Mouse (Mus musculus) lung, embryonic 14.5 days (tissue): ENCODE results near the gene Gm5798. TPM values are rescaled to one million over a fixed set of nuclear protein-coding genes. Genes with fewer than 3 reads are reported as not detected.
"Not testable (repeated sequence)": the region's sequence is repeated elsewhere in the genome, so short reads cannot be mapped to it uniquely, and the experiment has no call there.

ENCODE experiments used
- ATAC-seq: fragments of 200-750 bp; cut with Nextera tagmentation; 2 replicates; pipeline ENCODE4 v1.8.0; 2017; ENCODE audit warnings: mild to moderate bottlenecking, moderate TSS enrichment, moderate library complexity; ENCODE audit not compliant: insufficient read depth
- DNase-seq: peaks from one replicate; pipeline ENCODE4 v3.0.0-alpha.2; 2015
- H3K27ac ChIP-seq: fragments of 300-500 bp; sonication (generic); 2 replicates; pipeline ENCODE4 v1.5.1; 2014; ENCODE audit warnings: low read depth, mild to moderate bottlenecking, moderate library complexity
- H3K27me3 ChIP-seq: fragments of 300-500 bp; sonication (generic); 2 replicates; pipeline ENCODE4 v1.6.1; 2014; ENCODE audit warnings: low read length, control low read depth; ENCODE audit not compliant: insufficient read depth
- H3K36me3 ChIP-seq: fragments of 300-500 bp; sonication (generic); 2 replicates; pipeline ENCODE4 v1.6.1; 2014; ENCODE audit warnings: control low read depth; ENCODE audit not compliant: insufficient read depth
- H3K4me1 ChIP-seq: fragments of 300-500 bp; sonication (generic); 2 replicates; pipeline ENCODE4 v1.6.1; 2014; ENCODE audit warnings: antibody characterized with exemption, control low read depth; ENCODE audit not compliant: insufficient read depth
- H3K4me2 ChIP-seq: fragments of 300-500 bp; sonication (generic); 2 replicates; pipeline ENCODE4 v1.6.1; 2014; ENCODE audit warnings: mild to moderate bottlenecking
- H3K4me3 ChIP-seq: fragments of 300-500 bp; sonication (generic); 2 replicates; pipeline ENCODE4 v1.5.1; 2014; ENCODE audit warnings: low read depth, low read length
- H3K9ac ChIP-seq: fragments of 300-500 bp; sonication (generic); 2 replicates; pipeline ENCODE4 v1.6.1; 2014
- H3K9me3 ChIP-seq: fragments of 300-500 bp; sonication (generic); 2 replicates; pipeline ENCODE4 v1.6.1; 2016; ENCODE audit warnings: low read depth, low read length, control low read depth
- WGBS: fragments of 180-500 bp; shearing (Covaris S2); extraction: QIAGEN DNeasy Blood & Tissue Kit; methylation state at CpG from one replicate; pipeline ENCODE4 v1.1.7; 2014; 5-methylcytosine and 5-hydroxymethylcytosine counted together
- polyA plus RNA-seq: library from polyadenylated mRNA; unstranded; fragments of >200 nt; fragmentation: Nextera tagmentation; extraction: Ambion mirVana; gene quantifications from 2 replicates; pipeline ENCODE4 v1.2.1, GENCODE M21; 2014

The Gm5798 gene
- not detected in 2 replicates for polyA plus RNA-seq

GRCm38 (mm10) chr14:41348309-41348708 is at the start of gene Gm5798:
TSS of gene Gm5798 (plus strand) at chr14:41348609.
- H3K4me1 ChIP-seq, DNase-seq, H3K9me3 ChIP-seq, ATAC-seq, H3K27me3 ChIP-seq, H3K27ac ChIP-seq, H3K36me3 ChIP-seq, H3K4me2 ChIP-seq, H3K9ac ChIP-seq, H3K4me3 ChIP-seq: not testable (repeated sequence)
- 46% methylated on average over 2 of the region's 2 CpGs for WGBS

DNA sequence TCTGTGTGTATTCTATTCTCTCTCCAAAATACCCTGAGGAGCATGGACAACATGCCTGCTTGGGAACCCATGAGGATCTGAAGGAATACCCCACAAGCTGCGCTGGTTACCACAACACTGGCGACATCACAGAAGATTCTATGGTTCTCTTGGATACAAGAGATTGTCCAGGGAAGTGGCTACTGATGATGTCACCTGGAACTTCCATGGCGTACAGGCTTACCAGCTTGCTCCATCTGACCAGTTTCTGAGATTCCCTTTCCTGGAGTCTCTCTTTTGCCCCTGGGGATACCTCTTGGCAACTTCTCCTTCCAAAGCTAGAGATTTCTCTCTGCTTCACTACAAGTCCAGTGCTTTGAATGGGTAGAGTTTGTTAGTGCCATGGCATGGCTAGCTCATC is 37.9 kb downstream of the Gm5798 start, which contains the start of gene Gm7945:
Gm7945 (minus strand) TSS at position 101 of the 400 bp plus-strand sequence.
- not testable (repeated sequence) for H3K4me1 ChIP-seq, ATAC-seq, H3K9me3 ChIP-seq, H3K36me3 ChIP-seq, H3K4me2 ChIP-seq, H3K9ac ChIP-seq, DNase-seq, H3K27ac ChIP-seq, H3K27me3 ChIP-seq, H3K4me3 ChIP-seq
- no CpG with 5 or more reads among the region's 3 CpGs for WGBS

Other genes with a start within 250 kb of the Gm5798 start
- 2.6 and 4.0 TPM in 2 replicates for gene Mat1a, start 243.6 kb upstream of the Gm5798 start, polyA plus RNA-seq
- 28.1 and 29.4 TPM in 2 replicates for gene Sftpa1, start 216.8 kb upstream of the Gm5798 start, polyA plus RNA-seq
- not detected in 2 replicates for gene Mbl1, start 197.2 kb upstream of the Gm5798 start, polyA plus RNA-seq
- not detected in 2 replicates for gene Sftpd, start 163.5 kb upstream of the Gm5798 start, polyA plus RNA-seq
- 0.17 TPM in 1 of 2 replicates, not detected in the other for gene Gm2832, start 69.8 kb upstream of the Gm5798 start, polyA plus RNA-seq
- not detected in 2 replicates for gene Gm7945, start 37.8 kb downstream of the Gm5798 start, polyA plus RNA-seq
- gene Gm6482, start 59.7 kb downstream of the Gm5798 start, polyA plus RNA-seq, result not detected in 2 replicates
- not detected in 2 replicates for gene Gm7954, start 104.9 kb downstream of the Gm5798 start, polyA plus RNA-seq
- not detected in 2 replicates for gene Gm3486, start 140.9 kb downstream of the Gm5798 start, polyA plus RNA-seq
- gene Gm7970, start 207.0 kb downstream of the Gm5798 start, polyA plus RNA-seq, result not detected in 2 replicates
- not detected in 2 replicates for gene 1700049E17Rik2, start 224.6 kb downstream of the Gm5798 start, polyA plus RNA-seq